Mouse (Mus musculus): Measurements from ENCODE around the gene Slfn8. TPM values are rescaled to one million over a fixed set of nuclear protein-coding genes. Genes with fewer than 3 reads are reported as not detected.
"Not testable (repeated sequence)": the region's sequence is repeated elsewhere in the genome, so short reads cannot be mapped to it uniquely, and the experiment has no call there.

The Slfn8 gene
- polyA plus RNA-seq, 1 experiment: 0.19 TPM

DNA sequence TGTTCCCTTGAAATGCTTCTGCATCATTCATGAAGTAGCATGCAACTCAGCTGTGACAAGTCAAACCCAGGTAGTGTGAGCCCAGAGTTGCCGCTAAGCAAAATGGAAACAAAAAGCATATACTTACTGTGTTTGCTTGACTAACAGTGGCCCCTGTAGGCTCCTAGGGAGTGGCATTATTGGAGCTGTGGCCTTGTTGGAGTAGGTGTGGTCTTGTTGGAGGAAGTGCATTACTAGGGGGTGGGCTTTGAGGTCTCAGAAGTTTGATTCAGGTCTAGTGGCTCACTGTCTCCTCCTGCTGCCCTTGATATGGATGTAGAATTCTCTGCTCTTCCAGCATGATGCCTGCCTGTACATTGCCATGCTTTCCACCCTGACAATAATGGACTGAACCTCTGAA lies 19.7 kb upstream of the Slfn8 start:
- Histone ChIP-seq H3K36me3 (ENCODE audit: control insufficient read depth, insufficient read depth, low read length) (no peaks in the 10 kb centered on the region), H3K27ac (ENCODE audit: control insufficient read depth, insufficient read depth, low read depth, low read length) (no peak overlapping the region), H3K4me1 (ENCODE audit: control insufficient read depth, insufficient read depth, low read length) (no peaks in the 10 kb centered on the region), H3K27me3 (ENCODE audit: control insufficient read depth, insufficient read depth, low read length) (no peaks in the 10 kb centered on the region), H3K4me3 (ENCODE audit: control insufficient read depth, low read depth, low read length) (no peak overlapping the region)
- TF ChIP-seq POLR2A (IDR thresholded peaks at IDR 0.05; ENCODE audit: control insufficient read depth, low read depth, low read length): no peak
- TF ChIP-seq CTCF (IDR thresholded peaks at IDR 0.05; ENCODE audit: control insufficient read depth, insufficient read depth, insufficient replicate concordance, low read depth, low read length): no peak

DNA sequence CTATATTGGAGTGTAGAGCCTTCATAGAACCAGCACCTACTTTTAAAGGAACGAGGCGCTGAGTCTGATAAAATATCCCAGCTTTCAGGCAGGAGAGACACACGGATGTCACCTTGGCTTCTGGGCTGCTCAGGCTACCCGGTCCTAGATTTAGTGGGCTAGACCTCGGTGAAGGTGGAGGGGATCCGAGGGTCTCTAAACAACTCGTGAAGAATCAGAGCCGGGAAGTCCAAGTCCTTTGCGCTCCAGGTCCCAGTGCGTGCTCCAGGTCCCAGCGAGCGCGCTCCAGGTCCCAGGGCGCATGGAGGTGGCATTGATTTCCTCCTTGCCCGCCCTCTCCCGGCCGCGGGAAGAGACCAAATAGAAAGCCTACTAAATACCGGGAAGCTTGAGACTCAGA lies 19.2 kb upstream of the Slfn8 start:
- TF ChIP-seq CTCF (IDR thresholded peaks at IDR 0.05; ENCODE audit: control insufficient read depth, insufficient read depth, insufficient replicate concordance, low read depth, low read length): no peak
- no peak for TF ChIP-seq POLR2A (IDR thresholded peaks at IDR 0.05; ENCODE audit: control insufficient read depth, low read depth, low read length)
- no peaks in the 10 kb centered on the region for H3K4me1 ChIP-seq (ENCODE audit: control insufficient read depth, insufficient read depth, low read length)
- H3K27me3 ChIP-seq (ENCODE audit: control insufficient read depth, insufficient read depth, low read length): no peaks in the 10 kb centered on the region
- no peak overlapping the region for H3K4me3 ChIP-seq (ENCODE audit: control insufficient read depth, low read depth, low read length)
- H3K36me3 ChIP-seq (ENCODE audit: control insufficient read depth, insufficient read depth, low read length): no peaks in the 10 kb centered on the region
- no peak overlapping the region for H3K27ac ChIP-seq (ENCODE audit: control insufficient read depth, insufficient read depth, low read depth, low read length)

- TF ChIP-seq POLR2A (IDR thresholded peaks at IDR 0.05; ENCODE audit: control insufficient read depth, low read depth, low read length): no peak
- TF ChIP-seq CTCF (IDR thresholded peaks at IDR 0.05; ENCODE audit: control insufficient read depth, insufficient read depth, insufficient replicate concordance, low read depth, low read length): no peak
- Histone ChIP-seq H3K4me3 (ENCODE audit: control insufficient read depth, low read depth, low read length) (no peak overlapping the region), H3K27me3 (ENCODE audit: control insufficient read depth, insufficient read depth, low read length) (no peaks in the 10 kb centered on the region), H3K27ac (ENCODE audit: control insufficient read depth, insufficient read depth, low read depth, low read length) (no peak overlapping the region), H3K36me3 (ENCODE audit: control insufficient read depth, insufficient read depth, low read length) (no peaks in the 10 kb centered on the region), H3K4me1 (ENCODE audit: control insufficient read depth, insufficient read depth, low read length) (no peaks in the 10 kb centered on the region)
Measured at GRCm38 (mm10) chr11:83039156-83039555, 18.5 kb upstream of the Slfn8 start.

GRCm38 (mm10) chr11:83038686-83039085 lies 18.1 kb upstream of the Slfn8 start:
- not testable (repeated sequence) for H3K4me3 ChIP-seq (ENCODE audit: control insufficient read depth, low read depth, low read length); H3K27ac ChIP-seq (ENCODE audit: control insufficient read depth, insufficient read depth, low read depth, low read length); H3K27me3 ChIP-seq (ENCODE audit: control insufficient read depth, insufficient read depth, low read length); H3K4me1 ChIP-seq (ENCODE audit: control insufficient read depth, insufficient read depth, low read length); H3K36me3 ChIP-seq (ENCODE audit: control insufficient read depth, insufficient read depth, low read length)

DNA sequence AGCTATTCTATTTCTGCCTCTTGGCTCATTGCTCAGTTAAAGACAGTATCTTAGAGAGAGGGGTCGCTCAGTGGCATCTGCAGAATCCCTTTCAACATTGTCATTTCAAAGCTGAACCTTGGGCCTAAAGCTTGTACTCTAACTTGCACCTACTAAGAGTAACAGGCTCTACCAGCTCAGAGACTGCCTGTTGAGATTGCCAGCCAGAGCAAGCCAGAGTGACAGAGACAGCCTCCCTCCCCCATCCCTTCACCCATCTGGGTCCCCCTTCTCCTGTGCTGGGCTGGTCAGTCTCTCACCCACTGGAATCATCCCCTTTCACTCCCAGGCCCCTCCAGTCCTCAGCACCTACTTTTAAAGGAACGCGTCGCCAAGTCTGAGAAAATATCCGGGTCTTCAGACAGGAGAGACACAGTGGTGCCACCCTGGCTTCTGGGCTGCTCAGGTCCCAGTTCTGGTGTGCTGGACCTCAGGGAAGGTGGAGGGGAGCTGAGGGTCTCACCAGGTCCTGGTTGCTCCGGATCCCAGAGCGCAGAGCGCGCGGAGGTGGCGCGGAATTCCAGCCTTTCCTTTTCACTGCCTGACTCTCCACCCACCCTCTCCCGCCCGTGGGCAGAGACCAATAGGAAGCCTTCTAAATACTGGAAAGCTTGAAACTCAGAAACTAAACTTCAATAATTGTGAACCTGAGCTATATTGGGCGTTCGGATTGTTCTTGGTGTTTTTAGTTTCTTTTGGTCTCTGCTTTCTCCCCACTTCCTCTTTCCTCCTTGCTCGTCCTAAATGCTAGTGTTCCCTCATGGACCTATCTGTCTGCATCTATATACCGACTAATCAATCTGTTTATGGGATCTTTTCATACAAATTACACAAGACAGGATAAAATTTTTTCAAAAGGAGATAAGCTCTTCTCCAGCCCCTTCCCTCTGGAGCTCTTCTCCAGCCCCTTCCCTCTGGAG lies 770 bp downstream of the Slfn8 start:
- H3K27me3 ChIP-seq (ENCODE audit: control insufficient read depth, insufficient read depth, low read length); H3K27ac ChIP-seq (ENCODE audit: control insufficient read depth, insufficient read depth, low read depth, low read length); H3K4me1 ChIP-seq (ENCODE audit: control insufficient read depth, insufficient read depth, low read length); H3K36me3 ChIP-seq (ENCODE audit: control insufficient read depth, insufficient read depth, low read length): not testable (repeated sequence)
- H3K4me3 ChIP-seq (ENCODE audit: control insufficient read depth, low read depth, low read length): peak overlapping the region; percentile 27; the same call in 1 of the 2 replicates

DNA sequence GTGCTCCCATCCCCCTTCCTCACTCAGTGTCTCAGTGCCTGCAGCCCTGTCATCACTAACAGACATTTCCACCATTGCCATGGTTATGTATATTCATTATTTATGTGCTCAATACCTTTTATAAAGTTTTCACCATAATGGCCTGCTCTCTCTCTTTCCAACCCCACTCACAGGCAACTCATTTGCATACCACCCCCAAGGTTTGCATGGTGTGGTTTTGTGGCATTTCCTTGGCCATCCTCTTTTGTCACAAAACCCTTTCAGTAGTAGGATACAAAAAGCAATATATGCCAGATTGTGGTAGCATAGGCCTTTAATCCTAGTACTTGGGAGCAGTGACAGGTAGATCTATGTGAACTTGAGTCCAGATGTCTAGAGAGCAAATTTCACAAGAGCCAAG lies 4.5 kb downstream of the Slfn8 start:
- H3K4me1 ChIP-seq (ENCODE audit: control insufficient read depth, insufficient read depth, low read length): peaks cover 2% of the 10 kb centered on the region; the same call in 1 of the 2 replicates
- no peaks in the 10 kb centered on the region for H3K36me3 ChIP-seq (ENCODE audit: control insufficient read depth, insufficient read depth, low read length)
- H3K27me3 ChIP-seq (ENCODE audit: control insufficient read depth, insufficient read depth, low read length): no peaks in the 10 kb centered on the region
- H3K27ac ChIP-seq (ENCODE audit: control insufficient read depth, insufficient read depth, low read depth, low read length): no peak overlapping the region
- TF ChIP-seq CTCF (IDR thresholded peaks at IDR 0.05; ENCODE audit: control insufficient read depth, insufficient read depth, insufficient replicate concordance, low read depth, low read length) (no peak), POLR2A (IDR thresholded peaks at IDR 0.05; ENCODE audit: control insufficient read depth, low read depth, low read length) (no peak)
- H3K4me3 ChIP-seq (ENCODE audit: control insufficient read depth, low read depth, low read length): no peak overlapping the region

GRCm38 (mm10) chr11:83013356-83013755 lies 7.3 kb downstream of the Slfn8 start:
- no peak overlapping the region for H3K4me3 ChIP-seq (ENCODE audit: control insufficient read depth, low read depth, low read length)
- H3K27ac ChIP-seq (ENCODE audit: control insufficient read depth, insufficient read depth, low read depth, low read length): no peak overlapping the region
- H3K4me1 ChIP-seq (ENCODE audit: control insufficient read depth, insufficient read depth, low read length): no peaks in the 10 kb centered on the region
- TF ChIP-seq POLR2A (IDR thresholded peaks at IDR 0.05; ENCODE audit: control insufficient read depth, low read depth, low read length): no peak
- TF ChIP-seq CTCF (IDR thresholded peaks at IDR 0.05; ENCODE audit: control insufficient read depth, insufficient read depth, insufficient replicate concordance, low read depth, low read length): no peak
- H3K36me3 ChIP-seq (ENCODE audit: control insufficient read depth, insufficient read depth, low read length): no peaks in the 10 kb centered on the region
- no peaks in the 10 kb centered on the region for H3K27me3 ChIP-seq (ENCODE audit: control insufficient read depth, insufficient read depth, low read length)

Measured in testis, adult 2 months (tissue).